Mouse (Mus musculus) ovary, postnatal 10 days (tissue): ENCODE data around the gene Pdlim3.

Experiments used
- DNase-seq: peaks from one replicate; pipeline ENCODE4 v3.0.0; 2022; ENCODE audit warnings: low spot score

Gene Pdlim3

DNA sequence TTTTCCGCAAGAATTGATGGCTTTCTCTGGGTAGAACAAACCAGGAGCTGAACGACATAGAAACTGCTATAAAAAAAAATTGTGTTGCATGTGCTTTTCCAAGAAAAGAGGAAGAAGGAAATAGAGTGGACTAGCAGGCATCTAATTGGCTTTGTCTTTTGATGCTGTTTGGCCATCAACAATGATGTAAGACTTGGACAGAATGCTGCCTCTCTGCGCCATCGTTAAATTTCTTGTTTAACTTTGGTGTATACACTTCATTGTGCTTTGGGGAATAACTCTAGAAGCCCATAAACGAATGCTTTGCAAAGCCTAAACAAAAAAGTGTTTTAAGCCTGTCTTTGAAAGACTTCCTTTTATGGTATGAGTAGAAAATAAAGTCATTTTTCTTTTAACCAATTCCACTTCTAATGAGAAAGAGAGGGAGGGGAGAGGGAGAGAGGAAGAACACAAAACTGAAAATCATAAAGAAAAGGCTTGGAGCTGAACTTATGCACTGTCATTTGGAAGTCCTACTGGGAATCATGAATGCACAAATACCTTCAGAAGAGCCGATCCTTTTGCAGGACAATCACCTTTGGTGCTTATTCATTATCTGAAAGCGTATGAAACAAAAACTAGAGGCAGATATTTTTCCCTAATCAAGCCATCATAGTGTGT lies 20.5 kb downstream of the Pdlim3 start:
- DNase-seq = no peak

DNA sequence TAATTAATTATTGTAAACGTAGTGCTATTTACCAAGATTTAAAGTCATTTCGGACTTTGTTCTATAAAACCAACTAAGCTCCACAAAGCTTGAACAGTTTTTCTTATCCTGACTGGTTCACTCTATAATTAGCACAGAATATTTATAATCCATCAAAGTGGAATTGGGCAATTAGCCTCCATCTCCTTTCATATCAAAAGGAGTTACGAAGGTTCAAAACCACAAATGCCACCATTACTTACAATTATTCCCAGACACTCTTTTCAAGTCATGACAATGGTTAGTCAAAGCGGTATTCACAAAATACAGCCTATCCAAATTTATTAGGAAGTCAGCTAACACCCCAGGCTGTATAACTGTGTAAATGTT lies 21.0 kb downstream of the Pdlim3 start:
- DNase-seq = no peak

- DNase-seq = no peak
Observed at GRCm38 (mm10) chr8:45913707-45914106, 28.4 kb downstream of the Pdlim3 start.

DNA sequence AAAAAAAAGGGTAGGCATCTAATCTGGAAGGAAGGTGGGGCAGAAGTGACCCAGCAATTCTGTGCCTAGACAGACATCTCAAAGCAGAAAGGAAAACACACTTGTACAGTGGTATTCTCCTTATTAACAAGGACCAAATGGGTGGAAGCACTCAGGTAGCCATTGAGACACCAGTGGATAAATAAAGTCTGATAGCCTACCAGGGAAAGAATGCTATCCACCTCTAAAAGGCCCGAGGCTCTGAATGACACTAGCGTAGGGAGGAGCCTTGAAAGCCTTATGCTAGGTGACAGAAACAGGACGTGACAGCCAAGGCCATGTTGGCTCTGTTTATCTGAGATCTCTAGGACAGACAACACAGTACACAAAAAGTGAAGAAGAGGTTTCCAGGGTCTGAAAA lies 31.2 kb downstream of the Pdlim3 start:
- DNase-seq = no peak

DNA sequence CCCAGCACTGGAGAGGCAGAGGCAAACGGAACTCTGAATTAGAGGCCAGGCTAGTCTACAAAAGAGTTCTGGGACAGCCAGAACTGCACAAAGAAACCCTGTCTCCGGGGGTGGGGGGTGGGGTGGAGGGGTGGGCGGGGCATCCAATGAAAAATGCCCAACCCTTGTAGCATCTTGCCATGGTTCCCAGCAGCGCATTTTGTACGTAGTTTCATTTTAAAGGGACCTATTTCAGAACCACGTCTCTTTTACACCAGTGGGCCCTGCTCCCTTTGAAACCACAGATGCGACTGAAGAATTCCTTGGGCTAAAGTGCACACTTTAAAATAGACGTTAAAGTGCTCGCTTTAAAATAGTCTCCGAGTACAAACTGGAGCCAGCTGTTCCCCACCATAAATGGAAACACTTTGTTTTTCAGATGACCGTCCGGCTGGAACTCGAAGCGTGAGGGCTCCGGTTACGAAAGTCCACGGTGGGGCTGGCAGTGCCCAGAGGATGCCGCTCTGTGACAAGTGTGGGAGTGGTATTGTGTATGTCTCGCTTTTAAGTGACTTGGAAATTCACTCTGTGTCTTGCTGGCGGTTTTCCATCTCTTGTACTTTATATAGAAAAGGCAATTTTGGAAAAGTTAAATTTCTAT lies 31.9 kb downstream of the Pdlim3 start:
- DNase-seq = no peak

GRCm38 (mm10) chr8:45918891-45919290 lies 33.6 kb downstream of the Pdlim3 start:
- DNase-seq = no peak

- DNase-seq = no peak
Observed at GRCm38 (mm10) chr8:45920392-45920791, 35.1 kb downstream of the Pdlim3 start.

DNA sequence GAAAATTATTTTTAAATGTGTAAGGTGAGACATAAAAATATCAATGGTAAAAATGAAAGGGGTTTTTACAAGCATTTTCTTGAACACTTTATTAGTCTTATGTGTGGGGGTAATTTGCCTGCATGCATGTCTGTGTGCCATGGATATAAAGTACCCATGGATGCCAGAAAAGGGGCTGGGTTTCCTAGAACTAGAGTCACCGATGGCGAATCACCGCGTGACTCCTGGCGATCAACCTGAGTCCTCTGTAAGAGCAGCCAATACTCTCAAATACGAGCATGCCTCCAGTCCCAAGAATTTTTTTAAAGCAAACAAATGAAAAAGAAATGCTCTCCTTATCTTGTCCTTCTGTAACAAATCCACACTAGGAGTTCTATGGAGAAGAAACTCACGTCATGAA lies 36.9 kb downstream of the Pdlim3 start:
- no peak for DNase-seq

DNA sequence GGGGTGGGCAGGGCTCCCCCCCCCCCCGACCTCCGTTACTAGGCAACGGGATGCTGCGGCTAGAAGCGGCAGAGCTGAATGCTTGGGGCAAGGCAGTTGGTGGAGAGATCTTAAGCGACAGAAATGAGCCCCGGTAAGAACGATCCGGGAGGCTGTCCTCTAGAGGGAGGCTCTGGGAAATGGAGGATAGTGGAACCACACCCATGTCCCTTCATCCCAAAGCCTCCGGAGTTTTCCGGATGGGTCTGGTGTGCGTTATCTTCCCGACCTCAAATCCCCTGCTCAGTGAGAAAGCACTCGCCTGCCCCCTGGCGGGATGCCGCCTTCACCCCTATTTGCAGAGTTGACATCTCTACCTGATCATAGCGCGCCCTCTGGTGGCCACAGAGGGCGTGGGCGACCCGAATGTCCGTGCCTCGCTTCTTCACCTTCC lies 49.3 kb downstream of the Pdlim3 start, which contains the start of gene Ccdc110:
Gene Ccdc110 (plus strand): TSS at position 38 of the 433 bp plus-strand sequence.
- DNase-seq = peak; percentile 96

DNA sequence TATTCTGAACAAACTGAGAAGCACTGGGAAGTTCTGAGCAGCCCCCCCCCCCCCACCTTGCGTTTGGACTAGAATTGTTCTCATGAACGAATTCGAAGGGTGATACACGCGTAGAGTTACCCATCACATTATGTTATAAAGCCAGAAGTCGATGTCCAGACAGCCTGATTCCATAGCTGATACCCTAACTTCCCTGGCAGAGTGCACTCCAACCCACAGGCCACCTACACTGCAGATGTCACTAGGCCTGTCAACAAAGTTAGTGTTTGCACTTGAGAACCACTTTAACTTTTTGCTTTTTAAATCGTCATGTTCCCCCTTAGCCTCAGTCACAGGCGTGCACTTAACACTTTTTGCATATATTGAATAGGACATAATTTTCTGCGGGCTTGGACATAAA lies 51.7 kb downstream of the Pdlim3 start:
- DNase-seq = no peak

DNA sequence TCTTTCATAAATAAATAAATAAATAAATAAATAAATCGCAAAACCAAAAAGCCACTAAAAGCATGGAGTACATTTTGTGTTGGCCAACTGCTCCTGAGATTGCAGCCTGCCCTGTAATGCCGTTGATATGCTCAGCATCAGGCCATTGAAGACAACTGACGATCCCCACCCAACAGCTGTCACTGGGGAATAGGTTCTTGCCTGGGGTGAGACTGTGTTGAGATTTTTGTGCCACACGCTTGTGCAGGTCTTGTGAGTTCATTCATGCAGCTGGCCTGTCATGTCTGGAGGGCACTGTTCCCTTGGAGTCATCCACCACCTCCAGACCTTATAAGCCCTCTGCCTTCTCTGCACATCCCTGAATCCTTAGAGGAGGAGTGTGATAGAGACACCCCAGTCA lies 61.0 kb downstream of the Pdlim3 start:
- DNase-seq = no peak

GRCm38 (mm10) chr8:45950622-45951021 lies 65.4 kb downstream of the Pdlim3 start:
- no peak for DNase-seq
